Mouse (Mus musculus): ENCODE measurements around the gene Dok5.

DNA sequence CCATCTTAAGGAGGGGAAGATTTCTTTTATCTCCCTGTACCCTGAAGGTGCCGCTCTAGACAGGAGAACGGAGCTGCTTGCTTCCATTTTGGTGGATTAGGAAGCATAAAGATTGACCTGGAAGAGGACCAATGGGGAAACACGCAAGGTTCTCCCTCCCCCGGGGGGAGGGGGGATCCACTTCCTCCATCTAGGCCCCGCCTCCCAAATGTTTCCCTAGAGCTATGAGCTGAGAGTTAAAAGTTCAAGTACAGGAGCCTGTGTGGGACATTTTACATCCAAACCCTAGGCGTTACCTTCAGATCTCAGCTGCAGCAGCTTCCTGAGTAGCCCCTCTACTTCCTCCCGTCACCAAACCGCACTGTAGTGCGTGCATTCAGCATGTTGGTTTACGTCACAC, 56.5 kb downstream of the Dok5 start:
- TF ChIP-seq GATA1 (IDR thresholded peaks at IDR 0.05; ENCODE audit: borderline replicate concordance, low read length), result no peak
- no peak for TF ChIP-seq FLI1 (IDR thresholded peaks at IDR 0.05; ENCODE audit: low read length)

All from megakaryocyte, embryonic 14.5 days (primary cell).